Comparison of ENCODE assay signal across 35 mouse cellular contexts in the genomic region with DNA sequence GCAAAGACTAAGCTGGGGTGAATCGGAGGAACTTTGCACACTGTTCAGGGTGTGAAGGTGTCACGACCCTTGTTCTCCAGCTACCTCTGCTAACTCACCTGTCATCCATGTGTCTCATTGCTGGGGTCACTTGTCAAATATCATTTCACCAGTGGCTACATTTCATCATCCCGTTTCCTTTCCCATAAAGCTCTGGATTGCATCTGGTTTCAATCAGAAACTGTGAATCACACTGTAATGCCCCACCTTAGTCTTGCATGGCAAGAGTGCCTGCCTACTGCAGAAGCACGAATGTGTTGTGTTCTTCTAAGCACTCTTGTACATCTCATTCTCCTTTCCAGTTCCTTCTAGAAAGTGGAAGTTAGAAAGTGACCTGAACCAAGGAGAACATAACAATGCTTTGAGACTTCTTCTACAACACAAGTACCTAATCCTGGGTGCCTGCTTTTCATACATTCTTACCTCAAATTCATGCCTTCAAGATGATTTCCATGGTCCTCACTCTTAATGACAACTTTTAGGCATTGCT. TPM values are rescaled to one million over a fixed set of nuclear protein-coding genes. Genes with fewer than 3 reads are reported as not detected.
DNase-seq lines count a peak whose midpoint lies in the region; ATAC-seq and TF ChIP-seq lines count a peak whose summit lies in the region.
"Had no signal": no experiment of that assay in that cellular context is flagged by ENCODE, and none has a peak within 500 bp of the region (broad histone marks: within the 10 kb centered on the region; RNA-seq: fewer than 3 reads in every experiment).

No protein-coding gene starts in this region.

- WGBS in spleen, adult 2 months = 68% methylated on average over 4 of the region's 4 CpGs

- no peaks in the 10 kb centered on the region for H3K27me3 ChIP-seq in spleen, adult 2 months (ENCODE audit: control insufficient read depth, insufficient read depth, low read length)
- H3K27me3 ChIP-seq: embryonic facial prominence, embryonic 12.5 days; forebrain, embryonic 12.5 days; heart, embryonic 13.5 days; hindbrain, embryonic 15.5 days; midbrain, embryonic 15.5 days; neural tube, embryonic 12.5 days had no signal

- ATAC-seq in monocyte, adult 5-6 weeks (replicated peaks; ENCODE audit: insufficient number of reproducible peaks, low FRiP score, low TSS enrichment, poor library complexity, severe bottlenecking) = 0 out of 2 replicates have a peak, but pooled peaks have one; percentile 38
- ATAC-seq: activated CD4-positive, CD25-positive, alpha-beta regulatory T cell, adult 4 months; CD4-positive, CD25-positive, alpha-beta regulatory T cell, adult 4 months; forebrain, postnatal 0 days; inflammation-experienced regulatory T-cells, adult 6 months; midbrain, embryonic 15.5 days had no signal

- H3K36me3 ChIP-seq in spleen, adult 2 months (ENCODE audit: control insufficient read depth, insufficient read depth, low read length) = no peaks in the 10 kb centered on the region
- H3K36me3 ChIP-seq: embryonic facial prominence, embryonic 12.5 days; forebrain, embryonic 12.5 days; heart, embryonic 13.5 days; hindbrain, embryonic 15.5 days; midbrain, embryonic 10.5 days; midbrain, embryonic 15.5 days; neural tube, embryonic 12.5 days had no signal

- no peak overlapping the region for H3K4me3 ChIP-seq in gastrocnemius, adult 2 months
- no peak overlapping the region for H3K4me3 ChIP-seq in spleen, adult 2 months (ENCODE audit: extremely low read depth, insufficient read depth, insufficient read length)
- H3K4me3 ChIP-seq: embryonic facial prominence, embryonic 12.5 days; forebrain, embryonic 12.5 days; heart, adult 2 months; heart, embryonic 13.5 days; hindbrain, embryonic 15.5 days; midbrain, embryonic 10.5 days; midbrain, embryonic 15.5 days; neural tube, embryonic 12.5 days had no signal

- peak overlapping the region; percentile 74; the same call in 1 of the 2 replicates for H3K27ac ChIP-seq in gastrocnemius, adult 2 months
- H3K27ac ChIP-seq in spleen, adult 2 months (ENCODE audit: insufficient read depth, low read length) = peak overlapping the region; percentile 19; the same call in 1 of the 2 replicates
- H3K27ac ChIP-seq: embryonic facial prominence, embryonic 12.5 days; forebrain, embryonic 12.5 days; heart, adult 2 months; heart, embryonic 13.5 days; hindbrain, embryonic 15.5 days; liver, embryonic 14.5 days; midbrain, embryonic 10.5 days; midbrain, embryonic 15.5 days; neural tube, embryonic 12.5 days had no signal

- intact Hi-C loops in gastrocnemius, adult 2 months (cut with DNase I) = loop anchor here (5.0 kb wide), 1 partner anchor 48 kb away; no protein-coding TSS in a partner anchor

- DNase-seq in gastrocnemius, adult 2 months = no peak
- DNase-seq in gastrocnemius, postnatal 4 days (ENCODE audit: low spot score in 2 of 2) = no peak
- no peak for DNase-seq in spleen, adult 2 months (ENCODE audit: low read depth in 1 of 2, low spot score in 2 of 2)
- DNase-seq in spleen, adult 18-20 months = no peak
- no peak for DNase-seq in urinary bladder, adult 2 months (ENCODE audit: low spot score)
- no peak for DNase-seq in right cerebral cortex, postnatal 14 days
- DNase-seq in cerebellum, adult 11-12 months = no peak
- DNase-seq: adrenal gland, postnatal 10 days; cerebellum, adult 11 months; cerebellum, adult 9-11 months; embryo, embryonic 11 days; forebrain, postnatal 0 days; gastrocnemius, postnatal 14 days; heart, adult 2 months; heart, postnatal 10 days; kidney, adult 11 months; kidney, postnatal 14 days; layer of hippocampus, adult 9-11 months; liver; lung, adult 2 months; thymus, adult 18-20 months; thymus, postnatal 25 days had no signal

- no peak for TF ChIP-seq CTCF in gastrocnemius, adult 2 months (IDR thresholded peaks at IDR 0.05)
- TF ChIP-seq CTCF in spleen, adult 2 months (IDR thresholded peaks at IDR 0.05; ENCODE audit: extremely low read depth, insufficient read depth, insufficient read length, insufficient replicate concordance) = no peak

- peaks cover 7% of the 10 kb centered on the region; the same call in 1 of the 2 replicates for H3K4me1 ChIP-seq in spleen, adult 2 months (ENCODE audit: control insufficient read depth, insufficient read depth, insufficient read length)
- H3K4me1 ChIP-seq: embryonic facial prominence, embryonic 12.5 days; forebrain, embryonic 12.5 days; hindbrain, embryonic 15.5 days; midbrain, embryonic 10.5 days; midbrain, embryonic 15.5 days; neural tube, embryonic 12.5 days had no signal

- no peak for TF ChIP-seq POLR2A in spleen, adult 2 months (IDR thresholded peaks at IDR 0.05; ENCODE audit: low read depth, low read length)

RNA-seq across cellular contexts. Expression of gene Cd93, which starts 10.7 kb away (rescaled TPM):
- 10 to 100 TPM; 12.6 to 16.5 TPM for total RNA-seq in gastrocnemius, adult 2 months (2021)
- 100 to 1,000 TPM; 101 to 104 TPM for total RNA-seq in gastrocnemius, postnatal 4 days (2021)
- 7.2 and 7.5 TPM in 2 replicates for polyA plus RNA-seq in spleen, adult 2 months (2012; rRNA removed)
- total RNA-seq in monocyte, adult 5-6 weeks (2017) = 4.8 to 5.9 TPM (median 4.9 TPM) in 3 replicates
- 11.9 and 15.2 TPM in 2 replicates for polyA plus RNA-seq in urinary bladder, adult 2 months (2012; rRNA removed)

RNA-seq across cellular contexts. Expression of gene Thbd, which starts 46.1 kb away (rescaled TPM):
- 10 to 100 TPM; 13.0 to 24.0 TPM for total RNA-seq in gastrocnemius, adult 2 months (2021)
- 10 to 100 TPM; 20.6 to 23.7 TPM for total RNA-seq in gastrocnemius, postnatal 4 days (2021)
- 39.1 and 44.9 TPM in 2 replicates for polyA plus RNA-seq in spleen, adult 2 months (2012; rRNA removed)
- total RNA-seq in monocyte, adult 5-6 weeks (2017) = 64.1 to 101 TPM (median 81.2 TPM) in 3 replicates
- 48.9 and 55.0 TPM in 2 replicates for polyA plus RNA-seq in urinary bladder, adult 2 months (2012; rRNA removed)

RNA-seq across cellular contexts. Expression of gene Sstr4, which starts 58.9 kb away (rescaled TPM):
- under 1 TPM; 0.28 to 0.47 TPM for total RNA-seq in gastrocnemius, adult 2 months (2021)
- under 1 TPM; 0.25 to 0.67 TPM for total RNA-seq in gastrocnemius, postnatal 4 days (2021)
- 0.26 and 1.2 TPM in 2 replicates for polyA plus RNA-seq in spleen, adult 2 months (2012; rRNA removed)
- total RNA-seq in monocyte, adult 5-6 weeks (2017) = 5.5 to 10.3 TPM (median 8.7 TPM) in 3 replicates
- 0.16 and 0.30 TPM in 2 replicates for polyA plus RNA-seq in urinary bladder, adult 2 months (2012; rRNA removed)
- total RNA-seq: hematopoietic stem cell, adult 5-6 weeks had no signal
- polyA plus RNA-seq: activated CD4-positive, CD25-positive, alpha-beta regulatory T cell, adult 4 months; CD4-positive, CD25-positive, alpha-beta regulatory T cell, adult 4 months; inflammation-experienced regulatory T-cells, adult 6 months; liver, embryonic 14.5 days had no signal

Comparison
In these comparisons a context has a peak if more than half of its experiments do, and no peak if none do; other contexts are left out.
1. RNA of gene Cd93, which starts 10.7 kb away (total RNA-seq): 101 to 104 TPM in gastrocnemius, postnatal 4 days; 12.6 to 16.5 TPM in gastrocnemius, adult 2 months and 4.8 to 5.9 TPM in monocyte, adult 5-6 weeks; every median in the first group is over 4 times any median in the second.